Mouse (Mus musculus): ENCODE measurements around the gene Twnk. TPM values are rescaled to one million over a fixed set of nuclear protein-coding genes. Genes with fewer than 3 reads are reported as not detected.

The Twnk gene
- total RNA-seq (2021) (10 to 100 TPM; 29.3 to 32.1 TPM), polyA plus RNA-seq (2012; rRNA removed) (11.9 and 21.9 TPM in 2 replicates)
- long read RNA-seq, transcript Twnk-201 (5 exons, 3,488 nt): major isoform, 19 of 72 reads
- long read RNA-seq, partial matches to known transcripts: 1 of 72 reads
- long read RNA-seq, other reads (novel, unspliced or antisense): 52 of 72 reads

DNA sequence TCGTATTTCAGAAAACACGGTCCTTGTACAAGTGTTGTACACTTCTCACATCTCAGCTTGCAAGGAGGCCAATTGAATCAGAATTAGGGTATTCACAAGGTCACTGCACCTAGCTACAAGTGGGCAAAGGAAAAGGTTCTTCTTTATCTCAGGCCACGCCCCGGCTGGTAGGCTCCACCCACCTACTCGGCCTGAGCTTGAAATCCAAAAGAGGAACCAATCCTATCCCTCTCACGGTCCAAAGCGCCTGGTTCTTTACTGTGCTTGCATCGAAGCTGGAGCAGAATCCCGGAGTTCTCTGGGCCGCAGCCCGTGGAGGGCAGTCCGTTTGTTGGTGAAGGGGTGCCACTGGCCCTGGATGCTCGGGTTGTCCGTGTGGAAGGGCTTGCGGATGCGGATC, at the start of gene Twnk:
TSS of gene Twnk (plus strand) at position 220 of the 400 bp plus-strand sequence.
- H3K36me3 ChIP-seq (ENCODE audit: control insufficient read depth, insufficient read depth, low read length): peaks cover 4% of the 10 kb centered on the region; the same call in 1 of the 2 replicates
- H3K79me2 ChIP-seq (replicated peaks; ENCODE audit: control insufficient read depth, insufficient read depth, low read length): no peaks in the 10 kb centered on the region
- H3K27ac ChIP-seq: peak within 1 kb of the TSS; percentile 76
- peak within 1 kb of the TSS; percentile 78 for H3K9ac ChIP-seq (ENCODE audit: low read depth, low read length)
- TF ChIP-seq CTCF (IDR thresholded peaks at IDR 0.05) (no peak), EP300 (IDR thresholded peaks at IDR 0.05; ENCODE audit: insufficient read depth, low read depth, low read length) (no peak), POLR2A (IDR thresholded peaks at IDR 0.05; ENCODE audit: insufficient read depth, low read depth, low read length) (no peak)
- no peaks in the 10 kb centered on the region for H3K27me3 ChIP-seq (ENCODE audit: control insufficient read depth, insufficient read depth, low read length)
- intact Hi-C loops (cut with DNase I): no loop called here
- peak; percentile 63 to 75 for DNase-seq
- H3K4me3 ChIP-seq: peak within 1 kb of the TSS; percentile 98
- 10% methylated on average over 16 of the region's 16 CpGs for WGBS
- peaks cover 3% of the 10 kb centered on the region for H3K4me1 ChIP-seq (ENCODE audit: control insufficient read depth, insufficient read depth, low read length)

DNA sequence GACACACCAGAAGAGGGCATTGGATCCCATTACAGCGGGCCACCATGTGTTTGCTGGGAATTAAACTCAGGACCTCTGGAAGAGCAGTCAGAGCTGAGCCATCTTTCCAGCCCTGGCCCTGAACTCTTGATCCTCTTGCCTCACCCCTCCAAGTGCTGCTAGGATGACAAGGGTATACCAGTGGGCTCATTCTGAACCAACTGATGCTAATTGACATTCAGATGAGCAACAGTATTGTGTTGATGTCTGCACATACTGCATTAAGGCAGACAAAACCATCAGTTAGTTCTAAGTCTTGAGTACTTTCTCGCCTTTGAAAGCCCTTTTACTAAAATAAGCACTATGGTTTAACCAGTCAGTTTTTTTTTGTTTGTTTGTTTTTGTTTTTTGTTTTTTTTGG, 45.8 kb upstream of the Twnk start:
- Histone ChIP-seq H3K36me3 (ENCODE audit: control insufficient read depth, insufficient read depth, low read length) (no peaks in the 10 kb centered on the region; the same call in 1 of the 2 replicates), H3K9ac (ENCODE audit: low read depth, low read length) (no peak overlapping the region), H3K4me3 (no peak overlapping the region), H3K4me1 (ENCODE audit: control insufficient read depth, insufficient read depth, low read length) (no peaks in the 10 kb centered on the region), H3K27ac (no peak overlapping the region), H3K79me2 (replicated peaks; ENCODE audit: control insufficient read depth, insufficient read depth, low read length) (no peaks in the 10 kb centered on the region), H3K27me3 (ENCODE audit: control insufficient read depth, insufficient read depth, low read length) (no peaks in the 10 kb centered on the region)
- TF ChIP-seq POLR2A (IDR thresholded peaks at IDR 0.05; ENCODE audit: insufficient read depth, low read depth, low read length) (no peak), EP300 (IDR thresholded peaks at IDR 0.05; ENCODE audit: insufficient read depth, low read depth, low read length) (no peak), CTCF (IDR thresholded peaks at IDR 0.05) (no peak)
- intact Hi-C loops (cut with DNase I): no loop called here
- no peak for DNase-seq
- WGBS: 98% methylated on average over 2 of the region's 2 CpGs

DNA sequence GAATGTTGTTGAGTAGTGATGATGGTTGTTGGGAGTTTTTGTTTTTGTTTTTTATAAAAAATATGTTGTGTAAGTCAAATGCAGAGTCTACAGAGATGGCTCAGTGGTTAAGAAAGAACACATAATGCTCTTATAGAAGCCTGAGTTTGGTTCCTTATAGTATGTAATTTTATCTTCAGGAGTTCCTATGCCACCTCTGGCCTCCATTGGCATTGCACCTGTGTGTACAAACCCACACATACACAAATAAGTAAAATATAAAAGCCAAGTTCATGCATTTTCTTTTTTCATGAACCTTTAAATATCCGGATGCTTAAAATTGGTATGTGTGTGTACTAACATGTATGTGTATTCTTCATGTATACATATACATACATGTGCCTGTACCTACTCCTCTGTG, 39.5 kb upstream of the Twnk start:
- Histone ChIP-seq H3K79me2 (replicated peaks; ENCODE audit: control insufficient read depth, insufficient read depth, low read length) (no peaks in the 10 kb centered on the region), H3K36me3 (ENCODE audit: control insufficient read depth, insufficient read depth, low read length) (peaks cover 2% of the 10 kb centered on the region), H3K4me1 (ENCODE audit: control insufficient read depth, insufficient read depth, low read length) (no peaks in the 10 kb centered on the region), H3K9ac (ENCODE audit: low read depth, low read length) (no peak overlapping the region), H3K27me3 (ENCODE audit: control insufficient read depth, insufficient read depth, low read length) (no peaks in the 10 kb centered on the region), H3K4me3 (no peak overlapping the region), H3K27ac (no peak overlapping the region)
- no peak for DNase-seq
- TF ChIP-seq CTCF (IDR thresholded peaks at IDR 0.05) (peak; percentile 24), EP300 (IDR thresholded peaks at IDR 0.05; ENCODE audit: insufficient read depth, low read depth, low read length) (no peak), POLR2A (IDR thresholded peaks at IDR 0.05; ENCODE audit: insufficient read depth, low read depth, low read length) (no peak)
- intact Hi-C loops (cut with DNase I): no loop called here
- 97% methylated on average over 1 of the region's 1 CpGs for WGBS

DNA sequence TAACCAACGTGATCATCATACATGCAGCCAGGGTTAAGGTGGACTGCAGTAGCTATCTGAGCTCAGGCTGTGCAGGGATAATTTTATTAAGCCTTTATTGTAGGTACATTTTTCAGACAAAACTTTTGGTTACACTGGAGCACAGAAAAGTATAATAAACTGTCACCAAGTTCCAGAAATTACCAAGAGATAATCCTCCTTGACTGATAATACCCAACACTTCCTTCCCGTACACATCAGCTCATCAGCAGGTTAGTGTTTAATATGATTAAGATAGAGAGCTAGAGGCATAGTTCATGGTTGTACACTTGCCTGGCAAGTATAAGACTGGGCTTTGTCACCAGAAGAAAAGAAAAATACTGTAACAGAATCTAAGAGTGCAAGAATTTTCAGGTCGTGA, 37.1 kb upstream of the Twnk start:
- Histone ChIP-seq H3K27me3 (ENCODE audit: control insufficient read depth, insufficient read depth, low read length) (no peaks in the 10 kb centered on the region), H3K4me3 (no peak overlapping the region), H3K9ac (ENCODE audit: low read depth, low read length) (no peak overlapping the region), H3K27ac (no peak overlapping the region), H3K79me2 (replicated peaks; ENCODE audit: control insufficient read depth, insufficient read depth, low read length) (no peaks in the 10 kb centered on the region), H3K4me1 (ENCODE audit: control insufficient read depth, insufficient read depth, low read length) (no peaks in the 10 kb centered on the region), H3K36me3 (ENCODE audit: control insufficient read depth, insufficient read depth, low read length) (peaks cover 2% of the 10 kb centered on the region)
- no peak for DNase-seq
- intact Hi-C loops (cut with DNase I): no loop called here
- no peak for TF ChIP-seq POLR2A (IDR thresholded peaks at IDR 0.05; ENCODE audit: insufficient read depth, low read depth, low read length)
- TF ChIP-seq CTCF (IDR thresholded peaks at IDR 0.05): no peak
- 86% methylated on average over 3 of the region's 3 CpGs for WGBS

DNA sequence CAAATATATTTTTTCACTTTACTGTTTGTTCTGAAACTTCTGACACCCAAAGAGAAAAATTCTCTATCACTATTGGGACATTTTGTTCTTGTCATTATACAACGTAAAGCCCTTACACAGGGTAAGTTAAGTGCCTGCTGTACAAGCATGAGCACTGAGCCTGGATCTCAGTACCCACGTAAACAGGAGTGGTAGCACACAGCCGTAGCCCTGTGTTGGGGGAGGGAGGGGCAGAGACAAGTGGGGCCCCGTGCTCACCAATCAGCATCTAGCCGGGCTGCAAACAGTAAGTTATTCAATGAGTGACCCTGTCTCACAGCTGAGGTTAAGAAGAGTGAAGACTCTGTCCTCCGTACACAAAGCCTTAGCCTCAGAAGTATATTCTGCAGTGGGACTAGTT, 28.8 kb upstream of the Twnk start:
- no peaks in the 10 kb centered on the region for H3K79me2 ChIP-seq (replicated peaks; ENCODE audit: control insufficient read depth, insufficient read depth, low read length)
- H3K36me3 ChIP-seq (ENCODE audit: control insufficient read depth, insufficient read depth, low read length): peaks cover 9% of the 10 kb centered on the region
- WGBS: 85% methylated on average over 6 of the region's 6 CpGs
- DNase-seq: no peak
- H3K4me1 ChIP-seq (ENCODE audit: control insufficient read depth, insufficient read depth, low read length): no peaks in the 10 kb centered on the region
- no peaks in the 10 kb centered on the region for H3K27me3 ChIP-seq (ENCODE audit: control insufficient read depth, insufficient read depth, low read length)
- no peak overlapping the region for H3K27ac ChIP-seq
- intact Hi-C loops (cut with DNase I): no loop called here
- no peak overlapping the region for H3K4me3 ChIP-seq
- no peak overlapping the region for H3K9ac ChIP-seq (ENCODE audit: low read depth, low read length)
- TF ChIP-seq EP300 (IDR thresholded peaks at IDR 0.05; ENCODE audit: insufficient read depth, low read depth, low read length) (no peak), POLR2A (IDR thresholded peaks at IDR 0.05; ENCODE audit: insufficient read depth, low read depth, low read length) (no peak), CTCF (IDR thresholded peaks at IDR 0.05) (no peak)

DNA sequence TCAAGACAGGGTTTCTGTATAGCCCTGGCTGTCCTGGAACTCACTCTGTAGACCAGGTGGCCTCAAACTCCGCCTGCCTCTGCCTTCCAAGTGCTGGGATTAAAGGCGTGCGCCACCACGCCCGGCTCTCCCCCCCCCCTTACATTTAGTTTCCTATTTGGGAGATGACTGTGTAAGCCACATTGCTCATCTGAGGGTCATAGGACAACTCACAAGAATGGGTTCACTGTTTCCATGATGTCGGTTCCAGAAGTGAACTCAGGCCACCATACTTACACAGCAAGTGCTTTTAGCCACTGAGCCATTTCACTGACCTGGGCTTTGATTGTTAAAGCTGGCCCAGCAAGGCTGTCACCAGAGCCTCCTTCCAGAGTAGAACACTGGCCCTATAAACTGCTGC, 28.3 kb upstream of the Twnk start:
- no peak overlapping the region for H3K9ac ChIP-seq (ENCODE audit: low read depth, low read length)
- H3K36me3 ChIP-seq (ENCODE audit: control insufficient read depth, insufficient read depth, low read length): peaks cover 9% of the 10 kb centered on the region
- no peaks in the 10 kb centered on the region for H3K4me1 ChIP-seq (ENCODE audit: control insufficient read depth, insufficient read depth, low read length)
- 80% methylated on average over 6 of the region's 6 CpGs for WGBS
- no peaks in the 10 kb centered on the region for H3K27me3 ChIP-seq (ENCODE audit: control insufficient read depth, insufficient read depth, low read length)
- H3K27ac ChIP-seq: no peak overlapping the region
- TF ChIP-seq EP300 (IDR thresholded peaks at IDR 0.05; ENCODE audit: insufficient read depth, low read depth, low read length): no peak
- TF ChIP-seq POLR2A (IDR thresholded peaks at IDR 0.05; ENCODE audit: insufficient read depth, low read depth, low read length): no peak
- no peak for TF ChIP-seq CTCF (IDR thresholded peaks at IDR 0.05)
- H3K79me2 ChIP-seq (replicated peaks; ENCODE audit: control insufficient read depth, insufficient read depth, low read length): no peaks in the 10 kb centered on the region
- no peak overlapping the region for H3K4me3 ChIP-seq
- DNase-seq: no peak
- intact Hi-C loops (cut with DNase I): no loop called here
